Mouse (Mus musculus) urinary bladder, adult 2 months (tissue): ENCODE measurements at regions not wholly inside any gene's neighbourhood (a gene's known extent, or its start where the extent isn't known, plus 50 kb on each side); places are given as distances from the start of the nearest gene placed in this dataset.

Experiments used
- DNase-seq: peaks from one replicate; pipeline ENCODE4 v3.0.0; 2022; ENCODE audit warnings: low spot score

- no peak for DNase-seq
These were observed 296.0 kb downstream of the Meis1 start for GRCm38 (mm10) chr11:18722770-18723169.

- DNase-seq, result no peak
These were observed 303.0 kb downstream of the Meis1 start for GRCm38 (mm10) chr11:18715851-18716126.

GRCm38 (mm10) chr11:18715050-18715850 lies 303.5 kb downstream of the Meis1 start:
- no peak for DNase-seq

GRCm38 (mm10) chr11:18714400-18714799 lies 304.4 kb downstream of the Meis1 start:
- no peak for DNase-seq

DNA sequence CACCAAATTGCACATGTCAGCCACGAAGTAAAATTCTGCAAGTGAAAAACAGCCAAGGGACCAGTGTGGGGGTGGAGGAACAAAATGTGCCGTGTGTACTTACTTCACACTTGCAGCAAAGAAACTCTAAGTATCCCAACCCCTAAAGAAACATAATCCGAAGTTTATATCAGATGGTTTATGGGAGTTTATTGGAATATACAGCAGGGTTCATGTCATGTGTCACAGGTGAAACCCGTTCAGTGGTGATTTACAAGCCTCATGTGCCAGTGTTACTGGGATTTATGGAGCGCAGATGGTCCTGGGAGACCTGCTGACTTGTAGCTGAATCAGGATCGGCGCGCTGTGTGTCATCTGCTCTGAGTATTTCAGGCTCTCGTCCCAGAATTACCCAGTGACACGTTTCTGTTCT lies 306.1 kb downstream of the Meis1 start:
- no peak for DNase-seq

DNA sequence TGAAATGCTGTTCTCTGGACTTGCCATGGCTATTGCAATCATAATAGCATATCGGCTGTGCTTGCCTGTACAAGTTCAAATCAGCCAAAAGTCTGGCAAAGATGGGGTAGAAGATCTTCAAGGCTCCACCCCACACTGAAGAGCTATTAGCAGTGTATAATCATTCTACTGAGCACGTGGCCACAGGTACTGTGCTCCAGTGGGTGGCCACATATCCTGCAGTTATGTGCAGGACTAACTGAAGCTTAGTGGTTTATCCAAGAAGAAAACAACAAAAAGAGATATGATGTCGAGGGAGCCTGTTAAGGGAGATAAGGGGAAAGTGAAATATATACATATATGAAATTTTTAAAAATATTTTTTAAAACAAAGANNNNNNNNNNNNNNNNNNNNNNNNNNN lies 309.2 kb downstream of the Meis1 start:
- no peak for DNase-seq

- no peak for DNase-seq
These were observed 337.2 kb downstream of the Meis1 start for GRCm38 (mm10) chr11:18681593-18681992.

GRCm38 (mm10) chr11:18676876-18677275 lies 341.9 kb downstream of the Meis1 start:
- DNase-seq, result no peak

GRCm38 (mm10) chr11:18670967-18671366 lies 347.8 kb downstream of the Meis1 start:
- DNase-seq, result no peak

DNA sequence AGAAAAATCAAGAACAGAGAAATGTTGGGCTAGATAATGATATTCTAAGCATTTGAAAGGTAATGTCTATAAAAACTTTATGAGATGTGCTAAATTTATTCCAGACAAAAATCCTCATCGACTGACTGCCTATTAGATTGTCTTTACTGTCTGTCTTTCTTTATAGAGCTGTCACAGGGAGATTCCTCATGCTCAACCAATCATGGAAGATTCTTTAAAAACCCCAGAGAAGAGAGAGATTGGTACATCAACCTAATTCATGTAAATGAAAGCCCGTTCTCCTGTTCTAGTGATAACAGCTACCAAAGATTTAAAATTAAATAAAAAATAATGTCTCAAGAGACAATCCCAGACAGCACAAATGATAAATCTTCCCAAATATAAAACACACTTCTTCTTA lies 349.5 kb downstream of the Meis1 start:
- no peak for DNase-seq

- DNase-seq, result no peak
These were observed 362.4 kb downstream of the Meis1 start for GRCm38 (mm10) chr11:18656358-18656757.

- DNase-seq, result no peak
These were observed 386.6 kb downstream of the Meis1 start for GRCm38 (mm10) chr11:18631975-18632773.

GRCm38 (mm10) chr11:18631570-18631969 lies 387.2 kb downstream of the Meis1 start:
- no peak for DNase-seq

DNA sequence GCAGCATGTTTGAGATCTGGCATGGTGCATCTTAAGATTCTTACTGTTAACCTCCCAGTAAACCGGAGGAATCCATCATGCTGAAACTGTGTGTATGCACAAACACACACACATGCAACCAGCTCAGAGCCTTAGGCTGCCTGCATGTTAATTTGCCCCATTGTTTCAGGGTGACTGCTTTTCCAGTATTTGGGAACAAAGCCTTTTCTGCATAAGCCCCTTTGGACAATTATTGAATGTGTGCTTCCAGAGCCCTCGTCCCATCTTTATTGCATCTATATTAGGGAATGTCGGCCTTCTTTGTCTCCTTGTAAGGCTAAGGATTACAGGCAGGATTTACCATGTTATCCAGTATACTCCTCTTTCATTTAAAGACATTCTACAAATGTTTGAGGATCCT lies 397.0 kb downstream of the Meis1 start:
- DNase-seq, result no peak

DNA sequence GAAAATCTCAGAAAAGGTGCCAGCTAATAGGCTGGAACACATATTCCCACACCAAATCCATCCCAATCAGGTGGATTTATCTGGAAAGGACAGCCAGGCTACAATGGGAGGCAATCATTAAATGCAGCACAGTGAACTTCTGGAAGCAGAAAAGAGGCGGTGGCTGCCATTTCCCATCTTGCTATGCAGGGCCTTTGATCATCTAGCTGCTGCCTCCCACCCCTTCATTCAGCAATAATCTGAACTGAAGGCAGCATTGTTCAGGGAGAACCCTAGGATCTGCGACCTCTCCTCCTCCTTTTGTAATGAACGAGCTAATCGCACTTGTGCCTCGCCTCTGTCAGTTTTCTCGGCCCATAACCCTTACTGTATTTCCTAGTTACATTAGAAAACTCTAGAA lies 413.9 kb downstream of the Meis1 start:
- no peak for DNase-seq

DNA sequence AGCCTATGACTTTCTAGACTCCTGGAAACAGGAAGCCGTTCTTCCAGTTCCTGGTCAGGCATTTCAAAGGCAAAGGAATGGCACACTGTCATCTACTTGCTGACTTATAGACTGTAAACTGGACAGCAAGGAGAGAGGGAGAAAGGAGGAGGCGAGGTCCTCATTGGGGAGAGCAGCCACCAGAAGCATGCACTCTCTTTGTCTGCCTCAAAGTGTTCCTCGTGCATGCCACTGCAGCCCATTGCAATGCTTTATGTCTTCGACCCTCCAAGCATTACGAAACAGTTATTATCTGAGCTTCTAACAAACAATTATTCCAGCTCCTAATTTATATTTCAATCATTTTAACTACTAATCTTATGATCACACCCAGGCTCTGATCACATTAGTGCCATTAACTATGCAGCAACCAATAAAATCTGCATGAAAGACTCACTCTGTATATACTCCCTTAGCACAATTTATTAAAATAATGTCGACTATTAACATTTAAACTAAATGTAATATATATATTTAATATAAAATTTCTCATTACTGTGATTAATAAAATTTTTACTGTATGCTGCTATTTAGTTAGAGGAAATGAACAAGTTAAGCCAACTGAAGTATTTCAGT lies 417.1 kb downstream of the Meis1 start:
- DNase-seq, result no peak

GRCm38 (mm10) chr11:18598349-18598748 lies 420.4 kb downstream of the Meis1 start:
- no peak for DNase-seq

DNA sequence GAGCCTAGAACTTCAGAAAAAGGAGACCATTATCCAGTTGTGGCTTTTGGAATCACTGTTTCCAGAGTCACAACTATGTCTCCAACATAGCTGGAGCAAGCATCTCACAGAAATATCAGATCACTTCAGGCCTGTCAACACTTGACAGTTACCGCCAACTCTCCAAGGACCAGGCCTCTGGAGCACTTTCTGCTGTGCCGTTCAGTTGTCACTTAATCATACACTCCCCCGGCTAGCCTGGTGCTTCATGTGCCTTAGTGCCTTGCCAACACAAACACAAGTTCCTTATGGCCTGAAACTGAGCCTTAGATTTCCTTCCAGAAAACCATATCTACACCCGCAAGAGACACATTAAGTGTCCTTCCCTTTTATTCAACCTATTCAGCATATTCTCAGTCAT lies 421.8 kb downstream of the Meis1 start:
- no peak for DNase-seq

GRCm38 (mm10) chr11:18590487-18590886 lies 428.3 kb downstream of the Meis1 start:
- DNase-seq, result no peak

GRCm38 (mm10) chr11:18586468-18586867 lies 432.3 kb downstream of the Meis1 start:
- DNase-seq, result no peak

DNA sequence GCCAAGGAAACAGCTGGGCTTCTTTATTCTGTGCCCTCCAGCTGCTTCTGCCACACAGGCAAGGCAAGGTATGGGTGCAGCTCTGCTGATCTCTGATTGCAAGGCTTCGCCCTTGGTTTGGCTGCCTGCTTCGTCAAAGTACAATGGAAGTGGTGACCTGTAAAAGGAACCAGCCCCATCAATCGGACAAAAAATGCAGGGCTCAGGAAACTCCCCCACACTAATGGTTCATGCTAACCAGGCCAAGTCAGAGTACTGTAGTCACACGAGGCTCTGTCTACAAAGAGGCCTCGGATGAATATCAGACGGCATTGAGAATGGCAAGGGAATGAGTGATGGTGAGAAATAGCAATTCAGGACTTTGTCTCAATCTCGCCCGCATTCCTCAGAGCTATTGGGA lies 433.8 kb downstream of the Meis1 start:
- DNase-seq, result no peak

DNA sequence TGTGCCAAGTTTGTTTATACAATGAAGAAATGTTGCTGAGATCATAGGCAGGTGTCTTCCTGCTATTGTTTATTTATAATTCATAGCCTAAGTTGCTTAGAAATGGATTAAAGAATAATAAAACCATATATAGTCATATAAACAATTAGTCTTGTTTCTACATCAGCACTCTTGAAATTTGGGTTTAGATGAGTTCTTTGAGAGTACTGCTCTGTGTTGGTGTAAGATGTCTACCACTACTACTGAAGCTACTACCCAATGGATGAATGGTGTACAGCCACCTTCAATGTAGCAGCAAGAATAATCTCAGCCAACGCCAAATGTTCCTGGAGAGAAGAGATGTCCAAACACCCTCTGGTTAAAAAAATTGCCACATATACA lies 436.0 kb downstream of the Meis1 start:
- DNase-seq, result no peak
